Mouse (Mus musculus): Measurements from ENCODE around the gene Ap2b1. TPM values are rescaled to one million over a fixed set of nuclear protein-coding genes. Genes with fewer than 3 reads are reported as not detected.
A peak's percentile ranks its signal among the peaks of the same experiment; 100 is the strongest.
"Not testable (repeated sequence)": the region's sequence is repeated elsewhere in the genome, so short reads cannot be mapped to it uniquely, and the experiment has no call there.

Gene Ap2b1
- total and polyA plus RNA-seq, 3 experiments: 16.3 to 43.6 (median 42.2) TPM

DNA sequence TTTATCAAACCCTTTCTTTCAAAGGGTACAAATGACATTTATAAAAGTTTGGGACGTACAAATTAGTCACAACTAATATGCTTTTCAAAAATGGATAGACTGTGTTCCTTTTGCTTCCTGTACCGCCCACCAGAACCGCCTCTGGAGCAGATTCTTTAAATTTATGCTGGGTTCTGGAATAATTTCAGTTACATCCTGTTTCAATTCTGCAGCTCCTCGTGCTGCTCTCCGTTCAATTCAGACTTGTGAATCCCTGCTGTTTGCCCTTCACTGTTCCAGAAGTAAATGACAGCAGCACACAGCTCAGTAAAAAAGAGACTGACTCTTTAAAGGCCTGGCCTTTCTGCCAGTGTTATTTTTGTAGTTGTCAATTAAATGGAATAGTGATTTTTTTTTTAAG lies 13.6 kb downstream of the Ap2b1 start:
- WGBS: 51% methylated on average over 5 of the region's 5 CpGs
- TF ChIP-seq CTCF (IDR thresholded peaks at IDR 0.05) (no peak), POLR2A (IDR thresholded peaks at IDR 0.05; ENCODE audit: insufficient read depth, low read depth, low read length) (no peak), EP300 (IDR thresholded peaks at IDR 0.05; ENCODE audit: insufficient read depth, low read depth, low read length) (no peak)
- Histone ChIP-seq H3K4me3 (no peak overlapping the region), H3K27me3 (ENCODE audit: control insufficient read depth, insufficient read depth, low read length) (no peaks in the 10 kb centered on the region), H3K36me3 (ENCODE audit: control insufficient read depth, insufficient read depth, low read length) (peaks cover 6% of the 10 kb centered on the region; the same call in 1 of the 2 replicates), H3K79me2 (replicated peaks; ENCODE audit: control insufficient read depth, insufficient read depth, low read length) (peaks cover 3% of the 10 kb centered on the region), H3K27ac (no peak overlapping the region), H3K4me1 (ENCODE audit: control insufficient read depth, insufficient read depth, low read length) (no peaks in the 10 kb centered on the region; the same call in 1 of the 2 replicates), H3K9ac (ENCODE audit: low read depth, low read length) (no peak overlapping the region)
- DNase-seq: no peak
- intact Hi-C loops (cut with DNase I): no loop called here

DNA sequence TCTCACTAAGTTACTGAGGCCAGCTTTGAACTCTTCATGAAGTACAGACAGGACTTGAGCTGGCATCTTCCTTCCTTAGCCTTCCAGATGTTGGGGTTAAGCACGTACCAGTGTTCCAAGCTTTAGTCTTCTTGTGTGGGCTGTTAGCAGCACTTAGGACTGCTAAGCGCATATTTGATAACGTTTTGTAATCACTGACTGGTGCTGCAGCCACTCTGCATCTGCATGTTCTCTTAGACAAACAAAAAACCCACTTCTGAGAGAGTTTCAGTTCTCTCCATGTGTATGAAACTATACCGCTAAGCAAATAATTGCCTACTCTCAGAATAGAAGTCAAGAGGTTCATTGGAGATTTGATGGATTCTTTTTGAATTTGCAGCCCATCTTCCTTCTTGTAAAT lies 20.2 kb downstream of the Ap2b1 start:
- Histone ChIP-seq H3K4me3 (no peak overlapping the region), H3K4me1 (ENCODE audit: control insufficient read depth, insufficient read depth, low read length) (no peaks in the 10 kb centered on the region; the same call in 1 of the 2 replicates), H3K79me2 (replicated peaks; ENCODE audit: control insufficient read depth, insufficient read depth, low read length) (peaks cover 2% of the 10 kb centered on the region), H3K27ac (no peak overlapping the region), H3K27me3 (ENCODE audit: control insufficient read depth, insufficient read depth, low read length) (no peaks in the 10 kb centered on the region), H3K9ac (ENCODE audit: low read depth, low read length) (no peak overlapping the region), H3K36me3 (ENCODE audit: control insufficient read depth, insufficient read depth, low read length) (peaks cover 8% of the 10 kb centered on the region)
- intact Hi-C loops (cut with DNase I): no loop called here
- TF ChIP-seq CTCF (IDR thresholded peaks at IDR 0.05) (no peak), EP300 (IDR thresholded peaks at IDR 0.05; ENCODE audit: insufficient read depth, low read depth, low read length) (no peak), POLR2A (IDR thresholded peaks at IDR 0.05; ENCODE audit: insufficient read depth, low read depth, low read length) (no peak)
- WGBS: 69% methylated on average over 4 of the region's 4 CpGs
- no peak for DNase-seq

- H3K79me2 ChIP-seq (replicated peaks; ENCODE audit: control insufficient read depth, insufficient read depth, low read length); H3K4me1 ChIP-seq (ENCODE audit: control insufficient read depth, insufficient read depth, low read length); H3K27ac ChIP-seq; H3K27me3 ChIP-seq (ENCODE audit: control insufficient read depth, insufficient read depth, low read length); DNase-seq; H3K36me3 ChIP-seq (ENCODE audit: control insufficient read depth, insufficient read depth, low read length); H3K4me3 ChIP-seq; H3K9ac ChIP-seq (ENCODE audit: low read depth, low read length): not testable (repeated sequence)
- peak; percentile 11; the same call in 1 of the 2 replicates for TF ChIP-seq CTCF (IDR thresholded peaks at IDR 0.05)
- intact Hi-C loops (cut with DNase I): loop anchor here (2.0 kb wide), 1 partner anchor 98 kb away; no protein-coding TSS in a partner anchor
- 85% methylated on average over 3 of the region's 3 CpGs for WGBS
Observed at GRCm38 (mm10) chr11:83326692-83327091, 27.9 kb downstream of the Ap2b1 start.

- Histone ChIP-seq H3K27me3 (ENCODE audit: control insufficient read depth, insufficient read depth, low read length) (no peaks in the 10 kb centered on the region), H3K27ac (no peak overlapping the region), H3K9ac (ENCODE audit: low read depth, low read length) (no peak overlapping the region), H3K4me1 (ENCODE audit: control insufficient read depth, insufficient read depth, low read length) (no peaks in the 10 kb centered on the region), H3K79me2 (replicated peaks; ENCODE audit: control insufficient read depth, insufficient read depth, low read length) (no peaks in the 10 kb centered on the region), H3K36me3 (ENCODE audit: control insufficient read depth, insufficient read depth, low read length) (peaks cover 5% of the 10 kb centered on the region), H3K4me3 (no peak overlapping the region)
- no peak for TF ChIP-seq POLR2A (IDR thresholded peaks at IDR 0.05; ENCODE audit: insufficient read depth, low read depth, low read length)
- peak; percentile 77 for TF ChIP-seq CTCF (IDR thresholded peaks at IDR 0.05)
- no peak for TF ChIP-seq EP300 (IDR thresholded peaks at IDR 0.05; ENCODE audit: insufficient read depth, low read depth, low read length)
- 61% methylated on average over 3 of the region's 3 CpGs for WGBS
- intact Hi-C loops (cut with DNase I): loop anchor here (2.0 kb wide), 1 partner anchor 97 kb away; no protein-coding TSS in a partner anchor
- DNase-seq: peak; percentile 29 to 51
Observed at GRCm38 (mm10) chr11:83327427-83327826, 28.6 kb downstream of the Ap2b1 start.

DNA sequence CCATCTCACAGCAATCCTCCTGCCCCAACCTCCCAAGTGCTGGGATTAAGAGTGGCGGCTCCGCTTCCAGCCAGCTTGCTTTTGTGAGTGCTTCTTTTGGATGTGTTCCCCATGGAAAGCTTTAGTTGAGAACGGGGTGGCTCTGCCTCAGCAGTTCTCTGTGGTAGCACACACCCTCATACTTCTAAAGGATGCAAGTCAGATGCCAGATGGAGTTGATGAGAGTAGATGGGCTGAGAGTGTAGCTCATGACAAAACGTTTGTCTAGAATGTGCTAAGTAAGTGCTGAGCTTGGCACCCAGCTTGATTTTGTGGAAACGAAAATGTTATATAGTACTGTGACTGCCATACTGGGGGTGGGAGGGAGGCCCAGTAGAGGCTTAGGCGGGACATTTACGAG lies 37.0 kb downstream of the Ap2b1 start:
- Histone ChIP-seq H3K9ac (ENCODE audit: low read depth, low read length) (no peak overlapping the region), H3K36me3 (ENCODE audit: control insufficient read depth, insufficient read depth, low read length) (peaks cover 2% of the 10 kb centered on the region; the same call in 1 of the 2 replicates), H3K27me3 (ENCODE audit: control insufficient read depth, insufficient read depth, low read length) (no peaks in the 10 kb centered on the region), H3K79me2 (replicated peaks; ENCODE audit: control insufficient read depth, insufficient read depth, low read length) (no peaks in the 10 kb centered on the region), H3K4me1 (ENCODE audit: control insufficient read depth, insufficient read depth, low read length) (no peaks in the 10 kb centered on the region), H3K27ac (no peak overlapping the region), H3K4me3 (no peak overlapping the region)
- no peak for DNase-seq
- 86% methylated on average over 7 of the region's 7 CpGs for WGBS
- no peak for TF ChIP-seq EP300 (IDR thresholded peaks at IDR 0.05; ENCODE audit: insufficient read depth, low read depth, low read length)
- TF ChIP-seq POLR2A (IDR thresholded peaks at IDR 0.05; ENCODE audit: insufficient read depth, low read depth, low read length): no peak
- TF ChIP-seq CTCF (IDR thresholded peaks at IDR 0.05): no peak
- intact Hi-C loops (cut with DNase I): no loop called here

GRCm38 (mm10) chr11:83339705-83340104 lies 40.9 kb downstream of the Ap2b1 start:
- intact Hi-C loops (cut with DNase I): no loop called here
- DNase-seq: no peak
- H3K4me1 ChIP-seq (ENCODE audit: control insufficient read depth, insufficient read depth, low read length): no peaks in the 10 kb centered on the region
- H3K27me3 ChIP-seq (ENCODE audit: control insufficient read depth, insufficient read depth, low read length): no peaks in the 10 kb centered on the region
- no peak overlapping the region for H3K27ac ChIP-seq
- no peaks in the 10 kb centered on the region for H3K79me2 ChIP-seq (replicated peaks; ENCODE audit: control insufficient read depth, insufficient read depth, low read length)
- no peak overlapping the region for H3K9ac ChIP-seq (ENCODE audit: low read depth, low read length)
- no peak overlapping the region for H3K4me3 ChIP-seq
- TF ChIP-seq POLR2A (IDR thresholded peaks at IDR 0.05; ENCODE audit: insufficient read depth, low read depth, low read length) (no peak), EP300 (IDR thresholded peaks at IDR 0.05; ENCODE audit: insufficient read depth, low read depth, low read length) (no peak), CTCF (IDR thresholded peaks at IDR 0.05) (no peak)
- peaks cover 2% of the 10 kb centered on the region; the same call in 1 of the 2 replicates for H3K36me3 ChIP-seq (ENCODE audit: control insufficient read depth, insufficient read depth, low read length)
- 85% methylated on average over 2 of the region's 2 CpGs for WGBS

Data from heart, adult 2 months (tissue).